Mouse (Mus musculus) adrenal gland (tissue): ENCODE measurements at regions not wholly inside any gene's neighbourhood (a gene's known extent, or its start where the extent isn't known, plus 50 kb on each side); places are given as distances from the start of the nearest gene placed in this dataset.
"Not testable (repeated sequence)": the region's sequence is repeated elsewhere in the genome, so short reads cannot be mapped to it uniquely, and the experiment has no call there.

Experiments
- intact Hi-C: fragments of 180-260 bp; cut with DNase I; formaldehyde crosslinking; loops from one replicate; pipeline ENCODE4 v1.15.1; 2025

DNA sequence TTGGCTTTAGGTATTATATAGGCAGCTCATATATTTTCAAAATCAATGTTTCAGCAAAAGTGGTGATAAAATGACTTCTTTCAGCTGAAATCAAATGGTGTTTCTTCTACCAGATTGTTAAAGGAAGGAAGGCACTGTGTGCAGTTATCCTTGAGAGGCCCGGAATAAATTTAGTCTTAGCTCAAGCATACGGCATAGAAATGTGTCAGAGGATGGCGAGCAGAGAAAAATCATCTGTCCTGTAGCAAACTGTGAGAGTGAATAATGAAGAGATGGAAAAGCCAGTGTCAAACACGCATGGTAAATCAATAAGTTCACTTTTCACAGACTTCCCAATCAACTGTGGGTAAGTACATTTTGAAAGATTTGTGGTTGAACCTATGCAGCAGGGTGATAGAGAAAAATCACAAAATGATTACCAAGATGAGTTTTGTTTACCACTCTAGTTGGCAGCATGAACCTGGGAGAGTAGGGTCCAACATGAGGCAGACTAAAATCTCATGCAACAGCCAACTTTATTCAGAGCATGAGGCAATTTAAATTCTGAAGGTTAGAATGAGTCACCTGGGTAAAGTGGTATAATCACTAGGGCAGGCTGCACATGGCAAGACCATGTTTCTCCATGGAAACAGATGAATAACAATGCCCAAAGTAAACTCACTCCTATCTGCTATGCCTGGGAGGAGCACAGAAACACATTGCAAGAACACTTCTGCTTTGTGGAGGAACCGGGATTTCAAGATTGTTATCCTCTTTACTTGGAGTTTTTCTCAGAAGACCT lies 55.7 kb downstream of the AI429214 start:
- intact Hi-C loops: no loop called here

DNA sequence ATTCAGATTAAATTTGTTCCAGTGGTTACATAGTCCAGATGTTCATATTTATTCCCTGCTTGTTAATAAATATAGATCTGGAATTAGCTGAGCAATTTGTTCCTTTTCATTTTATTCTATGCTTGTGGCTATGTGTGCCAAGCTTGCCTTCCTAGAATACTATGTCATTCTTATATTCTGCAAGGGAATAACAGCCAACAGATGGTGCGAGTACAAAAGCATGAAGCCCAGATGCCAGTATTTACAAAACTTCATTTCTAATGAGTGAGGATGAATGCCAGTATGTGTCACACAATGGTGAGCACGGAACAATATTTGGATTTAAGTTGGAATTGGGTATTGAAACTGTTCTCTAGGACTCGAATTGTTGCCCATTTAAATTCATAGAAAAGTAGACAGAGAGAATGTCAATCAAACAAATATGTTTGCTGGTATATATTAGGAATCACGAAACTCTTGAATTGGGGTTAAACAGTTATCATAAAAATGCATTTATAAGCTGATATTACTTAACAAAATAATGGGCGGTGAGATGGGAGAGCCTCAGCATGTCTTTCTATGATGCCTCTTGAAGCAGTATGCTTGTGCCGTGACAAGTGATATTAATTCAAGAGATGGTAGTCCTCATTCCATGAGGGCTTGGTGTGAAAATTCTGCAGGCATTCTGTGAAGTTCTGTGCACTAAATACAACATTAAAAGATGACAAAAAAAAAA lies 56.7 kb downstream of the AI429214 start:
- intact Hi-C loops: no loop called here

DNA sequence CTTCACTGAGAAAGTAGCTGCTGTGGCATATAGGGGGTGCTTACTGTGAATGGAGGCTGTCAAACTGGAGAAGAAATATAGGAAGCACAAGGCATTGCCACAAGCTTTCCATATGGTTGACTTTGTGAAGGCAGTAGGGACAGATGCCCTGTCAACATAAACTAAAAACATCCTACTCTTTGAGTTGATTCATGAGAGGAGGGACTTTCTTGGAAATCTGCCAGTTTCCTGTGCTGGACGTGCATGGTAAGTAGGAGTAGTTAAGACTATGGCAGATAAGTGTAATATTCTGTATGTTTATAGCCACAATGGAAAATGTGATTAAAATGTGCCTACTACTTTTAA lies 57.3 kb downstream of the AI429214 start:
- intact Hi-C loops: no loop called here

DNA sequence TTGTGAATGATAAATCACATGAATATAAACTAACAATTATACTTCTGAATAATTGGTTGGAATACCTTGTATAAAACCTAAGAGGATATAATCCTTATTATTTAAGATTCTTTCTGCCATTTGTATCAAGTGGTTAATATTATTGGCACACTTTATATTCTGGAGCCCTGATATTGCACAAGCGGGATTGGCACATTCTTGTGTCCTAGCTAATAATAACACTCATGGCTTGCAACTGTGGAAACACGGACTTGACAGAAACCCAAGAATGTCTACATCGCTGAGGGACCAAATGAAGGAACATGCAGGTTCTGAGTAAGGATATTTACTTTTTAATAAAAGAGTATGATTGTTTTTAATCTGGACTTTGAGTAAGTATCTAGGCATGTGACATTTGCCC lies 63.0 kb downstream of the AI429214 start:
- intact Hi-C loops: no loop called here

DNA sequence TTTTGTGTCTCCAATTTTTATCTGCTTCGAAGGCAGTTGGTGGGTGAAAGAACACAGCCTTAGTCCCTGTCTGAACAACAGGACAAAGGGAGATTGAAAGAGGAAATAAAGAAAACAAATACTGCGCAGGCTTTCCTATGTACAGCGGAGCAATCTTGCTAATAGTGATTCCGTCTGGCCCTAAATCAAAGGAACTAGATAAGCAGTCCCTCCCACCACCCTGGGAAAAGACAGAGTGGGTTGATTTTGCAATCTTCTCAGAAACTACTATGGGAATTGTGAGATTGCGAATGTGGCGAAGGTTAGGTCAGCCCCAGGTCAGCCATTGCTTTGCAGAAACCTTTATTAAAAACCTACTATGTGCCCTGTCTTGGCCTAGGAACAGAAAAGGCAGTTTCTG lies 65.0 kb downstream of the AI429214 start:
- intact Hi-C loops: no loop called here

DNA sequence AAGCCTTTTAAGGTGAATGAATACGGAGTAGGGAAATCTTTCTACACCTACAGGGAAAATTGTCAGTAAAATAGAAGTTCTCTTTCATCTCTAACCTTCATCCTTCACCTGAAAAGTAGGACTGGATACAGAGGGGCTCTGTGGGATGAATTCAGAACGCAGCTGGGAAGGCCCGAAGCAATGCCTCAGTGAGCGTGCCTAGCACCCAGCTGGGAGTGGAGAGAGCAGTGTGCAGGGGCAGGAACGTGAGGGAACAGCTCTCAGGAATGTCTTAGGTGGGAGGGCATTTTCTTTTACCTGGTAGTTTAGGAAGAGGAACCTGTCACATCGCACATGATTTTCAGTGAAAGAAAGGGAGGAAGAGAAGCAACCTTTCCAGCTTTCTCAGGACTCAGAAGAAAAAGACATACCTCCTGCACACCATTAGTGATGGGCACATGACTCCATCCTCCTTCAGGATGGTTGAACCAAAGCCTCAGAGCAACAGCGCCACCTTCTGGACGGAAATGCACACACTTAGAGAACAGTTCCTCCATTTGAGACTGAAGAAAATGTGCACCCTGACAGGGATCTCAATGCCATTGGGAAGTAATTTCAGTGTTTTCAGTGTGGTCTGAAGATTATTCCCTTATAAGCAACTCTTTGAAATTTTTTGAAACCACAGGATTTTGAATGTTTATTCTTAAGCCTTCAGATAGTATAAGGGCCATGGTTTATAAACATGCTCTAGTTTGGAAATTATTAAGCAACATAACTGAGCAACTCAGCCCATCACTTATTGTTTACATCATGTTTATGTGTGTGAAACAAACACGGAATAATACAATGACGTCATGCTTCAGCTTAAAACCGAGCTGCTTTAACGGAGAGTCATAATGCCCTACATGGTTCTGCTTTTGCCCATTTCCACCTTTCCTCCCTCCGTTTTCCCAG lies 68.9 kb downstream of the AI429214 start:
- intact Hi-C loops: loop anchor here (5.0 kb wide), 4 partner anchors 70 to 700 kb away; partner anchors contain the start of gene AI429214

DNA sequence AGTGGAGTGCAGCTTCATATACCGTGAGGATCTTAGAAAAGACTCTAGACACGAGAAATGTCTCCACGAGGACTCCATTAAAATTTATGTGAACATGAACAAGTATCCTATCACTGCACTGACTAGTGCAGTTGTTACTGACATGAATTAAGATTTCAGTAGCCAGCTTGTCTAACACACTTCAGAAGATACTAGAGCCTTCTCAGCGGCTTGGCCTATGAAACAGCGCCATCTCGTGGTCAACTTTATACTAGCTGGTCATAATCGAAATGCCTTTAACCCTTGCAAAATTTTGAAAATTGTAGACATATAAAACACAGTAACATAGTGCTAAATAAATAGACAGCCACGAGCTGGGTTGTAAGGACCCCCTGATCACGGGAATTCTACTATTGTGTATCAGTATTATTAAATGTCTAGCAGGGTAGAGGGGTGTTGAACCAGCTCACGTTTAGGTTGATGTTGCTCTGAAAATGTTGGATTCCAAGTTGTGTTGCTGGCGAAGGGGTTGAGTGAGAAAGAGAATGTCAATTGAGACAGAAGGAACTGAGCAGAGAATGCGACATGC lies 70.4 kb downstream of the AI429214 start:
- intact Hi-C loops: loop anchor here (5.0 kb wide), 4 partner anchors 72 to 702 kb away; partner anchors contain the start of gene AI429214

DNA sequence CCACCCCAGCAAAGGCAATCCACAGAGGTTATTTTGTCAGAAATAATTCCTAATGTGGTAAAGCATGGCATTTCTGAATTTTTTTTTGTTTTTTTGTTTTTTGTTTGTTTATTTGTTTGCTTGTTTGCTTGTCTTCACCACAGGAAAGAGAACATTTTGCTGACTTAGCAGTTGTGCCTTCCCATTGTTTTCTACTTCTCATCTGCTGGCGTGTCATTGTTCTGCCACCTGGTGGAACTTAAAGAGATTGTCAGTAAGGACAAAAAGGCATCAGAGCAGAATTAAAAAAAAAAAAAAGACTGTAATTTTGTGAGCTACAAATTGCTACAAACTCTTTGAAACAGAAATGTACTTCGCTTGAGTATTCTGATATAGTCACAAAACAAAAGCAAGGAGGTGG lies 79.5 kb downstream of the AI429214 start:
- intact Hi-C loops: no loop called here

DNA sequence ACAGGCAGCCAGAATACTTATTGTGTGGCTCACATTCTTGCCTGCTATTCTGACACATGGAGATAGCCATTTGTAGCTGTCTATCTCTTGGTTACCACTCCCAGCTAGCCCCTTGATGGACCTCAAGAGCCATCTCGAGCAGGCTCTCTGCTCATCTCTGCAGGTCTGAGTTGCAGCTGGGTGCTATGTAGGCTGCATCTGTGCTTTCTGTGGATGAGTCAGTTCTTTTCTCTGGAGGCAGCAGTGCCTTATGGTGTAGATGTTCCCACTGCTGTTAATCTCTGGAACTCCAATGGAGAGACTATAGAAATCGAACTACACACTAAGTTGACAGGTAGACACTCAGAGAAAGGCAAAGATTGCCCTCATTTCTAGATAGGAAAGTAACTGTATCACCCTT lies 106.3 kb downstream of the AI429214 start:
- intact Hi-C loops: no loop called here

DNA sequence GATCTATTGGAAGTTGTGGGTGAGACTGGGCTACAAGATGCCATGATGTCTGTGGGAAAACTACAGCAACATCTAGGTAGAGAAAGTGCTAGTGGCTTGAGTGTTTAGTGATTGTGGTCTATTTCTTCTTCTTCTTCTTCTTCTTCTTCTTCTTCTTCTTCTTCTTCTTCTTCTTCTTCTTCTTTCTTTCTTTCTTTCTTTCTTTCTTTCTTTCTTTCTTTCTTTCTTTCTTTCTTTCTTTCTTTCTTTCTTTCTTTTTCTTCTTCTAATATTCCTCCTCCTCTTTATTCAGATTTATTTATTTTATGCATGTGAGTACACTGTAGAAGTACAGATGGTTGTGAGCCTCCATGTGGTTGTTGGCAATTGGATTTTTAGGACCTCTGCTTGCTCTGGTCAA lies 119.0 kb downstream of the AI429214 start:
- intact Hi-C loops: not testable (repeated sequence)

DNA sequence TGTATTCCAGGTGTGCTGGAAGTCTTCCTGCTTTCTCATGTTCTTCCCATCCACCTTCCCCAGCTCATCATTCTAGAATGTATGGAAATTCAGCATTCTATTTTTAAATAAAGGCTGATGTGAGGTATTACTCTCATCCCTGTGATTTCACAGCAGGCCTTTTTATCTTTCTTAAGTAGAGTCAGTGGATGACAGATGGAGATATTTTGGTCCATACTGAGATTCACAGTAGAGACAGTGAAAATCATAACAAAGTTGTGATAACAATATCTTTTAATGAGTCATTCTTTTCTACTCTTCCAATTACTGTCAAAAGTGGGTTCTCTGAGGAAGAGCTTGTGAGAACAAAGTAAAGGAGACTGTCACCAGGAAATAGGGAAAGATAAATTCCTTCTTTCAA lies 132.4 kb downstream of the AI429214 start:
- intact Hi-C loops: no loop called here

DNA sequence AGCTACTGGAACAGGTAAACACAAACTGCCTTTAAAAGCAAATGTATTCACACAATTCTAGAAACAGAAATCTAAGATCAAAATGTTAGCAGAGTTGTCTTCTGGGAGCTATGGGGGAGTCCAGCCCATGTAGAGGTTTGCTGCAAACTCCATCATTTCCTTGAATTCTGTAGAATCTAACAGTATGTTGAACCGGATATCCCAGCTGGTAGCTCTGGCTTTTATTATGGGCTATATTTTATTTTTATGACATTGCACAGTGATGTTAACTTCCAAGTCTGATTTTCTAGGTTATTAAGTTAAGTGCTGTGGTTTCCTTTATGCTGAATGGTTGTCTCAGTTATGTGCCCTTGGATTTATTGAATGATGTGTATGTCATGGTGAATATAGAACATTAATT lies 136.3 kb downstream of the AI429214 start:
- intact Hi-C loops: no loop called here

DNA sequence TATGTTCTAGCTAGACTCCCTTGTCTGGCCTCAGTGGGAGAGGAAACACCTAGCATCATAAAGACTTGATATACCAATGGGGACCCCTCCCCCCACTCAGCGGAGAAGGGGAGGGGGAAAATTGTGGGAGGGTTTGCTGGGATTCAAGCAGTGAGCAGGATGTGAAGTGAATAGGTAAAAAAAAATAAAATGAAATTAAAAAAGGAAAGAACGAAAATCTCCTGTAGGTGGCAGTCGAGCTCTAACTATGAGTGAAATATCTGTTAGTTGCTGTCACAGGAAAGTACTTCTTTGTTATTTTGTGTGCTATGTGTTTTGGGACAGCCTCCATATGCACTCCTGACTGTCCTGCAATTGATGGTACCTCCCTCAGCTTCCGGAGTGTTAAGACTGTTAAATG lies 138.6 kb downstream of the AI429214 start:
- intact Hi-C loops: no loop called here

DNA sequence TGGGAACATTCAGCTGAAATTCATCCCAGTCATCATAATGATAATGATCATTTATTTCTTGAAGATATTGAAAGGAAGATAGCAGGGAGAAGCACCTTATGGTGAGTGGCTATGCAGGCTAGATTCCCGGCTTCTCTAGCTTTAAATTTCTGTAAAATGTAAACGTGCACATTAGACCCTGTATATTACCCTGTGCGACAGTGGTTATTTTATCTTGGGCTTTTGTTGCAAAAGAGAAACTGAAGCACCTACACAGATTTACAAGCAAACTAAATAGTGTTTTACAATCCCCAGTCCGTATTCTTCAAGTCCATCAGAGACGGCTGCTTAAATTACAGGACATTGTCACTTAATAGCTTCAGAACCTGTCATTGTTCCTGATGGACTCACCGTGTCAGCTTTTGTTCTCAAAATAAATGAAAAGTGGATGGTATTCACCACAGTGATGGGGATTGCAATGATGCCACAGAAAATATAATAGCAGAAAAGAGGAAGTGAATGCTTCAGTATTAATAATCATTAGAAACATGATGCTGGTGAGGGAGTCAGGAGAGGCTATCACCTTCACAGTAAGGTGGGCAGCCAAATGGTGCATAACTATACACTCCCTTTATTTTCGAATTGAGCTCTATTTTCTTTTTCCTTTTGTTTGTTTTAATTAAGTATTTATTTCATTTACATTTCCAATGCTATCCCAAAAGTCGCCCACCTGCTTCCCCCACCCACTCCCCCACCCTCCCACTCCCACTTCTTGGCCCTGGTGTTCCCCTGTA lies 141.0 kb downstream of the AI429214 start:
- intact Hi-C loops: no loop called here

DNA sequence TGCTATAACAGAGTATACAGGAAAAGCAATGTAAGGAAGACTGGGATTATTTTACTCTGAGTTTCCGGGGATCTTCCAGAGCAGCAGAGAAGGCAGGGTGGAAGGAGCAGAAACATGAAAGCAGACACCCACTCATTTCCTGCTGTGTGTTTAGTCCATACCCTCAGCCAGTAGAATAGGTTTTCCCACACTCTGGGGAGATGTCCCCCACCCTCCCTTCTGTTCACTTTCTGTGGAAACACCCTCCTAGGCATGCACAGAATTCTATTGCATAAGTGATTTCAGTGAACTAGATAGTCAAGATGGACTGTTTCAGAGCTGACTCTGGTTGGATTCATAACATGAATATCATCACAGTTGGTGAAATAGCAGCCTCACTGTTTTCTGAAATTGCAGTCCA lies 156.9 kb downstream of the AI429214 start:
- intact Hi-C loops: no loop called here

DNA sequence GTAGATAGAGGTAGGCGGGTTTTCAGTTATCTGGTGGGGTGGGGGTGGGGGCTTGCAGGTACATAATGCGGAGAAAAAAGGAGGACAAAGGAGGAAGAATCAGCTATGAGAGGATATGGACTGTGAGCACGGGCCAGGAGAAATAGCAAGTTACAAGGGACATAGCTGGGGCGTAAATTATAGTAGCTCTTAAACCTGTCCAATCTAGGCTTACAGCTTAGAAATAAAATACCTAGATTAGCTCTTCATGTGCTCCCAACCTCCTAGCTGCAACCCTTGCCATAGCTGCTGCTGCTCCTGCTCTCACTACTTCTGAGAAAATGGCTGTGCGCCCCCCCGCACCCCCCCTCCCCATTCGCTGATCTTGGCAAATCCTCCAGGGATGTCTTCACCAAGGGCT lies 161.0 kb downstream of the AI429214 start:
- intact Hi-C loops: no loop called here

DNA sequence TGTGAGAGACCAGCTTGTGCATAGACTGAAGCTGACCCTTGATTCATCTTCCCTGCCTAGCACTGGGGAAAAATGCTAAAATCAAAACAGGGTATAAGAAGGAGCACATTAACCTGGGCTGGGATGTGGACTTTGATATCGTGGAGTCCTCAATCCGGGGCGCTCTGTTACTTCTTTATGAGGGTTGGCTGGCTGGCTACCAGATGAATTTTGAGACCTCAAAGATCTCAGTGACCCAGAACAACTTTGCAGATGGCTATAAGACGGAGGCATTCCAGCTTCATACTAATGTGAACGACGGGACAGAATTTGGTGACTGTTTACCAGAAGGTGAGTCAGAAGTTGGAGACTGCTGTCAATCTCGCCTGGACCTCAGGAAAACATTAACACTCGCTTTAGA lies 161.5 kb downstream of the AI429214 start:
- intact Hi-C loops: no loop called here

DNA sequence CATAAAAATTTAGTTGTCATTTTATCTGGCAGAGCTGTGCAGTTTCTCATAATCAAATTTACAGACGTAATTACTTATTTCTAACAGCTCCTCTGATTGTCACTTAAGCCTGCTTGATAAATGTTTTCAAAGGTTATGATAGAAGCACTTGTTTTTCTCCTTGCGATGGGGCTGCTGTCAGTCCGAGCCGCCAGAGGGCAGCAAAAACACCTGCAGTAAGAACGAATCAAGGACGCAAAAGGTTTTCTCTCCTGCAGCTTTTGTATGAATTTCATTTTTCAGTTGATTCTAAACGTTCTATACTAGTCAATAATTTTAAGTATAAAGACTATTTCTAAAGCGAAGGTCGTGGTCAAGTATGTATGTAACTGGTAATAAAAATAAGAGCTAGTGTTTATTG lies 166.1 kb downstream of the AI429214 start:
- intact Hi-C loops: no loop called here

DNA sequence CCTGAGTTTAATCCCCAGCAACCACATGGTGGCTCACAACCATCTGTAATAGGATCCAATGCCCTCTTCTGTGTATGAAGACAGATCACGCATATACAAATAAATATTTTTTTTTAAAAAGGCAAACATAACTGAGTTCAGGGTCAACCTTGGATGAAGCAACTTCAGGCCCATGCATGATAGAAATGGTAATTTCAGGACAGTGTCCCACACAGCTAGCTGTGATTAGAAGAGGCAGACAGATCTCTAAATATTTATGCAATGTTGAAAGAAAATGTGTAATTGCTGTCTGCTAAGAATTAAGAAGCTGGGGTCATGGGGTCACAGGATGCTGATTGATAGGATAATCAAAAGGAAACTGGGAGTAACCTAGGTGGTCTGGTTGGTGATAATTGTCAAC lies 203.5 kb downstream of the AI429214 start:
- intact Hi-C loops: no loop called here

DNA sequence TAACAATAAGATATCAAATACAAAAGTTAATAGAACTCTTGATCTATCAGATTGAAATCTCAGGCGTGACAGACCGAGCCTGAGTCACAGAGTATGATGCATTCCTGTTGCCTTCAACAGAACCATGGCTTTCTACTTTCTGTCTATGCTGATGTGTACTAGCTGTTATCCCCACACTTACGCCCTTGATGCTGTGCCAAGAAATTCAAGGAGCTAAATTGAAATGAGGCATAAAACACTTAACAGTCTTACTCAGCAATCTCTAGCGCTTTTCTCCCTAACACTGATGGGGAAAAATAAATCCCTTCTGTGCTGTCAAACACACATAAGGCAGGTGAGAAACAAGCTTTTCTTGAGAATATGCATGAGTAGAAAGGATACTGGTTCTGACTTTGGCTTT lies 222.5 kb downstream of the AI429214 start:
- intact Hi-C loops: no loop called here

DNA sequence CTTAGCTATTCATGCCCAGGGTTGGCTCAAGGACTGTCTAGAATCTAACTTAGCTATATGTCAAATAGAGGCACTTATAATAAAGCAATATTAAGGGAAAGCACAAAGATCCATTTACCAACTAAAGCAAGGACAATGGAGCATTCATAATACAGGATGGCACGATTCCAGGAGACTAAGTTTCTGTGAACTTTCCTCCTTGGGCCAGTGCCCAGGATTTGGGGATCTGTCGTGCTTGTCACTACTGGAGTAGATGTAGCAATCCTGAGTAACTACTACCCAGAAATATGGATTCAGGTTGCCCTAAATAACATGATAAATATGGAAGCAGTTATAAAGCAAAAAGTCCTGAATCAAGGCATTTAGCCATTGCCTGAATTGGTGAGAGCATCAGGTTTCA lies 233.7 kb downstream of the AI429214 start:
- intact Hi-C loops: no loop called here
